Mouse (Mus musculus): ENCODE measurements at regions not wholly inside any gene's neighbourhood (a gene's known extent, or its start where the extent isn't known, plus 50 kb on each side); places are given as distances from the start of the nearest gene placed in this dataset.

GRCm38 (mm10) chr2:79188511-79189193 is 66.6 kb upstream of the Itga4 start:
- no peaks in the 10 kb centered on the region for H3K4me1 ChIP-seq (replicated peaks)
- no peaks in the 10 kb centered on the region for H3K9me3 ChIP-seq (replicated peaks)
- no peak for ATAC-seq (ENCODE audit: insufficient read depth)
- WGBS (ENCODE audit: insufficient replicate concordance) = 73% methylated on average over 6 of the region's 6 CpGs
- no peaks in the 10 kb centered on the region for H3K36me3 ChIP-seq (replicated peaks)
- no peak overlapping the region for H3K4me2 ChIP-seq
- H3K27me3 ChIP-seq = no peaks in the 10 kb centered on the region
- no peak overlapping the region for H3K9ac ChIP-seq
- H3K27ac ChIP-seq (replicated peaks) = no peak overlapping the region
- no peak overlapping the region for H3K4me3 ChIP-seq (replicated peaks)

- no peak for ATAC-seq (ENCODE audit: insufficient read depth)
These were observed 61.4 kb upstream of the Itga4 start for GRCm38 (mm10) chr2:79193851-79194250.

GRCm38 (mm10) chr2:79201677-79202076 is 53.5 kb upstream of the Itga4 start:
- H3K9me3 ChIP-seq (replicated peaks) = no peaks in the 10 kb centered on the region
- no peak overlapping the region for H3K9ac ChIP-seq
- no peak overlapping the region for H3K4me2 ChIP-seq
- H3K4me3 ChIP-seq (replicated peaks) = no peak overlapping the region
- no peak overlapping the region for H3K27ac ChIP-seq (replicated peaks)
- no peaks in the 10 kb centered on the region for H3K27me3 ChIP-seq
- ATAC-seq (ENCODE audit: insufficient read depth) = peak; percentile 56; the same call in 1 of the 2 replicates
- WGBS (ENCODE audit: insufficient replicate concordance) = 40% methylated on average over 6 of the region's 6 CpGs
- peaks cover 3% of the 10 kb centered on the region for H3K4me1 ChIP-seq (replicated peaks)
- H3K36me3 ChIP-seq (replicated peaks) = no peaks in the 10 kb centered on the region

More at GRCm38 (mm10) chr2:79193851-79194250, 61.4 kb upstream of the Itga4 start:
- Histone ChIP-seq H3K36me3 (replicated peaks) (no peaks in the 10 kb centered on the region), H3K27me3 (no peaks in the 10 kb centered on the region), H3K9me3 (replicated peaks) (no peaks in the 10 kb centered on the region), H3K4me2 (no peak overlapping the region), H3K4me3 (replicated peaks) (no peak overlapping the region), H3K4me1 (replicated peaks) (no peaks in the 10 kb centered on the region), H3K27ac (replicated peaks) (no peak overlapping the region), H3K9ac (no peak overlapping the region)
- 74% methylated on average over 1 of the region's 1 CpGs for whole genome bisulfite sequencing (ENCODE audit: insufficient replicate concordance)

Data from liver, embryonic 15.5 days (tissue).